Mouse (Mus musculus) thymus, postnatal 25 days (tissue): ENCODE data around the gene Fmod.

Source experiments
- DNase-seq: peaks from one replicate; pipeline ENCODE4 v3.0.0; 2022

The Fmod gene

DNA sequence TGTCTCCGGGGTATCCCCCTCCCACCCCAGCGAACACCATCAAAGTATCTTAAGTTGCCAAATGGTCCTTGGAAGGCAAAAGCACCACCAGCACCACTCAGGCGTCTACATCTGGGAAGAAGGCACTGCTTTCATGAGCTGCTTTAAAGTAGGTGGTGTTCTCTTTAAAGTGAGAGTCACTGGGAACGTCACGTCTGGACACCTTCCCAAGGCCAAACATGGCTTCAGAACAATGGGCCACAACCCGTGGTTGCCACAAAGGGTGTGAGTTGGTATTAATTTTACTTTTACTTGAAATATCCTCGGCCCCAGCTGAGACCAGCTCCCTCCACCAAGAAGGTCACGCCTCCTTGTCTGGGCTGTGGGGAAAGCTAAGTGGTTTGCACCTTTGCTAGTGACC lies 20.7 kb downstream of the Fmod start:
- no peak for DNase-seq

DNA sequence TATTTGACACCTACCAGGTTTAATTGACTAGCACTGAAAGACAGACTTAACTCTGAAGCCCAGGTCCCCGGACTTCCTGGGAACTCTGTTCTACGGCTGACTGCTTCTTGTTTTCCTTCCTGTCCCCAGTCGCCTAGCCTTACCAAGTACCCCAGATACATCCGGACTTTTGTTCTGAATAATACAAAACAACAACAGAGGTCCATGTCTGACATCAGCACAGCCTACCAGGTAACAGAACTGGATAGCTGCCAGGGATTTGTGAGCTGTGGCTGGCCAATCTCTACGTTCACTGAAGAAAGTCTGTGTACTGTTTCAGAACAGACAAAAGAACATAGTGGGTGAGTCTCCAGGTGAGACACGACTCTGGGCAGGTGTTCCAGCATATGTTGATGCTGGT lies 21.8 kb downstream of the Fmod start:
- peak; percentile 25 for DNase-seq

DNA sequence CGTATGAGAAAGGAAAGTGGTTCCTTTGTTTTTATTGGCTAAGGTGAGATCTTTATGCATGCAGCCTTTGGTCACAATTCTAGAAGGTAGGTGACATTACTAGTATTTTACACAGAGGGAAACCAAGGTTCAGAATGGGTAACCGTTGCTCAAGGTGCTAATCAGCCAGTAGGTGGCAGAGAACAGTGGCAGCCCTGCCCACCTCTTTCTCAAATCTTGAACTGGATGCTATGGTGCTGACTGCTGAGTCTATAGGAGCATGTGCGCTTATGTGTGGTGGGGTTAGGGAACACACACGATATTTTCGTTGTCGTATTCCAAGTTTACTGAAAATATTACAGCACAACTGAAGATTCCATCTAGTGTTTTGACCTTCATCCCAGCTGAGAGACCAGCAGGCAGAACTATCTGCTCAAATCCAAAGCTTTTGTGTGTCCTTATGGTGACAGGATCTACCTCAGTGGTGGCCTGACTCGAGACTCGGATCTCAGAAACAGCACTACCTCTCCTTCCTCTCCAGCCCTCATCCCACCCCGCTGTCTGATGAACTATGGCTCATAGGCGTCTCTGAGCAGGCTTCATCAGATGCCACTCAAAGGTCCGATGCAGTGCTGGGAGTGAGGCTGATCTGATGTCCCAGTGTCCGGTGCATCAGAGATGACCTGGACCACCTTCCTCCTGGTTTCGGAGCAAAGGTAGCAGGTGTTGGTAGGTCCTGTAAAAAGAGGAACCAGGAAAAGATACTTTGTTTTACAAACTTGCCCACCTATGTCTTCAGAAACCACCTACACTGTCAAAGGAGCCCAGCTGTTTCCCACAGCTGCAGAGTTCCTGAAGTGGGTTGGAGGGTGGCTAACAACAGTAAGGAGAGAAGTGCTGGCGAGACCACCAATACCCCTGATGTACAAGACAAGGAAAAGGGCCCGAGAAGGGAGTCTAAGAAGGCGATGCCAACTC lies 23.0 kb downstream of the Fmod start:
- peak; percentile 74 for DNase-seq

DNA sequence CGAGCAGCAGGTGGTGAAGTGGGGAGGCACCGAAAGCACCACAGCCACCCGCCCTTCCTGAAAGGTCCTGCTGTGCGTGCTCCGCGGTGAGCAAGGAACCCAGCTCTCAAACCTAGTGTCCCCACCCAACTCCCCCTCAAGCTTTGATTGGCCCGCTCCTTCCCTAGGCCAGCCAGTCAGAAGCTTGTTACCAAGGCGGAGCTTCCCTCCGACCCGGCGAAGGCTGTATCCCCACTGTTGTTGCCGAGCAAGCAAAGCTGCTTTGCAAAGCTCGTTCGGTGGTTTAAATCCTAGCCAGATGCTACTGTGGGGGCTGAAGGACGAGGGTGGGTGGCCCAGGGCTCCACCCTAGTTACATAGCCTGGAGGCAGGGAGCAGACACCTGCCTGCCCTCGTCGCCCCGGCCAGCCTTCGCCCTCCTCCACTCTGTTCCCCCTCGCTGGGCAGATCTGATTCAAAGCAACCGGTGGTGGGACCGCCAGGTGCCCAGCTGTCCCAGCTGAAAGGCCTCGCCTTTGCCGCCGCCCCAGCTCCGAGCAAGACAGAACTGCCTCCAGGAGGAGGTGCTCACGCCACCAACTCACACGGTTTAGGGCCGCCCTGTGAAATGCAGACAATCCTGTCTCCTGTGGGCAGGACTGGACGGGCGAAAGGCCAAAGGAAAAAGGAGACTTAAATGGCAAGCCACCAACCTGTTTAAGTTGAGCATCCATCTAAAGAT lies 24.0 kb downstream of the Fmod start:
- DNase-seq = peak; percentile 95

DNA sequence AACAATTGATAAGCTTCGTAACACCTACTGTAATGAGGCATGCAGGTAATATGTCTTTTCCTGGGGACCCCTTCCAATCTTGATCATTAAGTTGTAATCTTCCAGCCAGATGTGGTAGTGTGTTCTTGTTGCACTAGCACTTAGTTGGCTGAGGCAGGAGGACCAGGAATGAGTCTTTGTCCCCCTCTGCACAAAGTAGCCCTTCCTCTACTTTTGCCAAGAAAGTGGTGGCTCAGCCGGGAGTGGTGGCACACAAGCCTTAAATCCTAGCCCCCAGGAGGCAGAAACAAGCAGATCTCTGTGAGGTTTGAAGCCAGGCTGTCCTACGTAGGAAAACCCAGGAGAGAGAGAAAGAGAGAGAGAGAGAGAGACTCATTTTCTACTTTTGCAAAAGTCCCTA lies 24.9 kb downstream of the Fmod start:
- peak; percentile 50 for DNase-seq

DNA sequence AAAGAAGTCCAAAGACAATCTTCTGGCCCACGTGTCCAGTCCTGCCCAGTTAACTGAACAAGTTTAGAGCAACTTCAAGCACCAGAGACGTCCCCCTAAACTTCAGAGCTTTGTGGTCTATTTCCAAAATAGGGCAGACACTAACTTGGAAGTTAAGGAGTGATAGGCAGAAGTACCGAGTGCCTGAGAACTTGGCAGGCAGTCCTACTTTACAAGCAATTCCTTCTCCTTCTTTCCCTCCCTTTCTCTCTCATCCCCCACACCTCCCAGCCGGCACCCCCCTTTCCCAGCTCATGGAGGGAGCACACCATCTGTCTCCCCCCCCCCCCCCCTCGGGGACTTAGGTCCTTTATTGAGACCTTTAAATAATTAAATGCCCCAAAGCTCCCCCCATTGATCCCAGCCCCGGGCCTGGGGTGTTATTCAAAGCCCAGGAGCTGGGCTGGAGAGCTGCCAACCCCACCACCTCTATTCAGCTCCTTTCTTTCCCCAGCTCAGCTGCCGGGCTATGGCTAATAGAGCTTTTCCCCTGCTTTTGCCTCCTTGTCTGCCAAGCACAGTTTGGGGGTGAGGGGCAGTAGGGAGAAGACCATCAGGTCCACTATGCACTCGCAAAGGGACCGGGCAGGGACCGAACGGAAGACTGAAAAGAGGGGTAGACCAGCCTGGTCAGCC lies 25.5 kb downstream of the Fmod start:
- peak; percentile 35 for DNase-seq

DNA sequence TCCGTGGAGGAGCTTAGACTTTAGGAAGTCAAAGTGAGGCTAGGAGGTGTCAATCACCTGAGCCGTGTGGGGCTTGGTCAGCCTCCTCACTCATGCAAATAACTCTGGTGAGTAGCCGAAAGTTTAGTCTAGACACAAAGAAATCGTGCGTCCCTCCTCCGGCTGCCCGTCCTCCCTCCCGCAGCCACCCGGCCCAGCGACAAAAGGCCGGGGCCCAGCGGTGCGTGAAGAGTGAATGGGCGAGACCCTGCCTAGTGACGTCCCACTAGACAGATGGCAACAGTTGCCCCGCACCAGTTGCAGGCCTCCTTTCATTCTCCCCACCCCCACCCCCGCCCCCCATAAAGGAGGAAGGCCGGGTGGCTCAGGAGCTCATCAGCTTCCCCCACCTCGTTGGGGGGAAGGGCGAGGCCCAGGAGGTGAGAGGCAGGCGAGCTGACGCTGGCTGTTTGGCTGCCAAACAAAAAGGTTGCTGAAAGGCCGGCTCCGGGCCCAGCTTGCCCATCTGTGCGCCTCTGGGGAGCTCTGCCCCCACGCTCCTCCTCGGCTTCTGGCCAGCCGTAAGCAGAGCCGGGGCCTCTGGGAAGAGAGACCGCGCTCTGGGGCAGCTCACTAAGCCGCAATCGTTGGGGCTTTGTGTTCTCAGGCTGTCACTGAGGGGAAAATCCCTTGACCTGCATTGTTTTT lies 26.2 kb downstream of the Fmod start:
- peak; percentile 86 for DNase-seq

DNA sequence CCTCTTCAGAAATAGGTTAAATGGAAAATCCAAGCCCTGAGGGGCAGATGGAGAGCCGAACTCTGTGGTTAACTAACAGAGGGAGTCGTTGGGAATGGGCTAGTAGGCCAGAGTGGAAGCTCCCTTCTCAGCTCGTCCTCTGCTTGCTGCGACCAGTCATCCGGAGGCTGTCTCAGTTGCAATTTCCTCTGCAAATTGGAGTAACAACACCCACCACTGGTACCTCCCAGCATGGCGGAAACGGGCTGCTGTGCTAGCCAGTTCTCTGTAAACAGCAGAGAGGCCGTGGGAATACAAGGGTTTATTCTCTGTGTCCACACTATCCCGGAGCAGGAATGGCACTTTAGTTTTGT lies 26.7 kb downstream of the Fmod start:
- peak; percentile 85 for DNase-seq

DNA sequence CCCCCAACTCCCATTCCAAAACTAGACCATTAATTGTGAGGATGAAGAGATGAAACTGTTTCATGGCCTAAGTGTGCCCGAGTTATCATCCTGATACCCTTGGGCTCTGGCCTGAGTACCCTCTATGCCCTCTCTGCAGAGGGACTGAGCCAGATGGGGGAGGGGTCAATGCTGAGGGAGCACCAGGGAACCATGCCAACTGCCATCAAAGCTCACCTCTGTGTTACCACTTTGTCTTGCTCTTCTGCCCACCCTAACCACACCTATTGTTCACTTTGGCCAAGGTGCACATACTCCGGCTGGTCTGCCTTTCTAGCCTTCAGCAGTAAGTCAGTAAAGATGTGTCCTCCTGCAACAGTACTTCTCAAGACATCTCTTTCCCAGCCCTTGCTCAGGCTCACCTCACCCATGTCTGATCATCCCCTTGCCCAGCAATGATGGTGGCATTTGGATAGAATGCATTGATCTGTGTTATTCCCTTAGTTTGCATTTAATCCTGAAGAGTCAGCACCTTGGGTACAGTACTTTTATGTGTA lies 27.3 kb downstream of the Fmod start:
- DNase-seq = peak; percentile 50

DNA sequence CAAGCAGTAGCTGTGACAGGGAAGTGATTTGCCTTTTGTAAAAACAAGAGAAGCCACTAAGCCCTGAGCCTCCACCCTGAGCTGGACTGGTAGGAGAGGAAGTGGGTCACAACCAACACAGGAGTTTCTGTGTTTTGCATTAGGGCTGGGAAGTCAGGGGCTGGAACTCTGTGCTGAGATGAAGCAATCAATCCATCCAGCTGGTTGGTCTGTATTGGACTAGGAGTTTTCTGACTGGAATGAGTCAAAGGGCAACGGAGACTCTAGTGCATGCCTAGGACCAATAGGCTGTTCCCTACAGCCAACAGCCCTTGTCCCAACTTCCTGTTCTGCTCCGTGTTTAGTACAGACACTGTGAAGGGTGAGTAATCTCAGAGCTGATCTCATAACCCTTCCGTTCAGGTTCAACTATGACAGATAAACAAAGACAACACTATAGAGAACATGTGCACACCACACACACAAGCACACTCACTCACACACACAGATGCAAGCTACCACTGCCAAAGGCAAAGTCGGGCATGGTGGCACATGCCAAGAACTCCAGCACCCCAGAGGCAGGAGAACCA lies 28.3 kb downstream of the Fmod start:
- peak; percentile 72 for DNase-seq

DNA sequence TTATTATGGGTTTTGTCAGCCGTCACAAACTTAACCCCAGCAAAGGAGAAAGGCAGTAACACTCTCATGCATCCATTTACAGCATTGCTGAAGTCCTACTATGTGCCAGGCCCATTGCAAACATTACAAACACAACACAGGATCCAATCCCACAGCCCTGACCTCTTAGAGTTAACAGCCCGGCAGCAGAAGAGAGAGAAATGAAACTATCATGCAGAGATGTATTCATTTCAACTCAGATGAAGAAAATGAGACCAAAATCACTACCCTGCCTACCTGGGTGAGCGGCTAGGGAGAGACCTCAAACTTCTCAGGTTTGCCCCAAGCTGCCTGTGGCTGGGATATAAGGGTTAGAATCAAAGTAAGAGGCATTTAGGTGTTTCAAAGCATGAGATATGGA lies 29.5 kb downstream of the Fmod start:
- peak; percentile 44 for DNase-seq

DNA sequence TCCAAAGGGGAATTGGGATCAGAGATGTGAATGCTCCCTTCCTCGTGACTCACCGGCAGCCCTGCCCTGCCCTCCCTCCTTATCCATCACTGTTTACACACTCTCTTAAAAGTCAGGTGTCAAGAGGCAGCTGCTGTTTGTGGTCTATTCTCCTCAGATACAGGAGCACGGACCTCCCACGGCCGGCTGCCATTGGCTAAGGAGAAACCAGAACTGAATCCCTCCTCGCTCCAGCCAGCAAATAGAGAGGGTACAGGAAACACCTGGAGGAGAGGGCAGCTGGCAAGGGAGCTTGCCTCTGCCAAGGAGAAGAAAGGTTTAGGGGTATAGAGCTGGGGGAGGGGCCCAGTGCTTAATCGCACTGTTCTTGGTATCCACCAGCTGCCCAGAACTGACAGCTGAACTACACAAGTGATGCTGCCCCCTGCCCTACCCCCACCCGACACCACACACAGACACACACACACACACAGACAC lies 30.1 kb downstream of the Fmod start:
- peak; percentile 88 for DNase-seq

DNA sequence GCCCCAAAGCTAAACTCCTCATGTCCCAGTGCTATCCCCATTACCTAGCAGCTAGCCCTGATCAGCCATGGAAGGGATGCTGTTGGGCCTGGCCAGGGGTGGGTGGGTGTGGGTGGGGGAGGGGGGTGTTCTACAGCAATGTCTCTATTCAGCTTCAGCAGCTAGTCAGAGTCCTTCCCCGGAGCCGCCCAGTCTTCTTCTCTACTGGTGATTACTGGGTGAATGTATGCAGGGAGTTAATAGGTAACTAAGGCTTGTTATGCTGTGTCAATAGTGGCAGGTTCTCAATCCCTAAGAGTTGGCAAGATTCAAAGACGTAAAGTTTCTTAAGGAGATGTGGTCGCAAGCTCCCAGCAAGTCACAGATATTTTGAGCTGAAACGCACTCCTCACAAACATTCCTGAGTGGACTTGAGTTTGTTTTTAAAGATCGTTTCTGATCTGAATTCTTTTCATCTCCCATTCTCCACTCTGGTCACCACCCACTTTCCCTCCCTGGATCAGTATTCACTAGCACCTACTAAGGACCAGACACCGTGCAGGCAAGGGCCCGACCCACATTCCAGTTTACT lies 33.1 kb downstream of the Fmod start:
- no peak for DNase-seq

DNA sequence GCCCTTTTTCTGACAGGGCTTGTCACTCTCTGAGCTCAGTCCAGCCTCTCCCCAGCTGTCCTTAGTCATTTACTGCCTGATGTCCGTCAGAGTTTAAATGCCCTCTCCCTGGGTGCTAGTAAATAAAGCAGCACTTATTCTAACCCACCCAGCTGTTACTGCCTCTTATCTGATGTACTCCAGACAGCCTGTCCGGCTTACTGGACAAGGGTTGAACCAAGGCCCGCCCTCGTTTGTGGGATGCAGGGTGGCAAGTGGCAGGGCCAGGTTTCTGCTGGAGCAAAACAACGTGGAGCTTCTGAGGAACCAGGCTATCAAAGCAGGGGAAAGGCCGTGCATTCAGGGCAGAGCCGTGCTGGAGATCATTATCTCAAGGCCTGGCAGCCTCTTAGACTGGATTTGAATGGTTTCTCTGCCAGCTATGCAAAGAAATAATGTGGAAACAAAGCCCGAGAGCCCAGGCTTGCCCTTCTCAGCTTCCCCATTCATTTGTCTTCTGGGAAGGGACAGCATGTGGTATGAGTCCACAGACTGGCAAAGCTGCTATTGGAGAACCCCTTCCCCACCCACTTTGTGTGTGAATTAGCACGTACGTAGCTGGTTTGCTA lies 34.5 kb downstream of the Fmod start:
- no peak for DNase-seq

DNA sequence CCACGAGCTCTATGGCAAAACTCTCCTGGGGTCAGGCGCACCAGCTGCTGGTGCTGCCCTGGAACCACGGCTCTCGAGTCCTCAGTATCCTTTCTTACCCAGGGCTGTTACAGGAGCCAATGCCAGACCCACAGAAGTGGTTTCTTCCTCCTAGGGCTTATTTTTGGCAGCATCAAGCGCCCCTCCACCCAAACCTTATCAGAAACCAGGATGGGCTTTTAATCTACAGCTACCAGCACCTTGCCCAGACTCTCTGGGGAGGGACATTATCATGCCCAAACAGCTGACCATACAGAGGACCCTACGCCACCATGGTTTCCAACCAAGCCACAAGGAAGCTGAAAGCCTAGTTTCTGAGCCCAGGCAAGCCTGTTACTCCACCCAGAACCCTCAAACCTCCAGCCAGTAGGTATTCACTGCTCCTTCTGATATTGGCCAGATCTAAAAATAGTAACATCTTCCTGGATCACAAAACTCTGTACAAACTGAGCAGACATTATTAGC lies 36.1 kb downstream of the Fmod start:
- no peak for DNase-seq

DNA sequence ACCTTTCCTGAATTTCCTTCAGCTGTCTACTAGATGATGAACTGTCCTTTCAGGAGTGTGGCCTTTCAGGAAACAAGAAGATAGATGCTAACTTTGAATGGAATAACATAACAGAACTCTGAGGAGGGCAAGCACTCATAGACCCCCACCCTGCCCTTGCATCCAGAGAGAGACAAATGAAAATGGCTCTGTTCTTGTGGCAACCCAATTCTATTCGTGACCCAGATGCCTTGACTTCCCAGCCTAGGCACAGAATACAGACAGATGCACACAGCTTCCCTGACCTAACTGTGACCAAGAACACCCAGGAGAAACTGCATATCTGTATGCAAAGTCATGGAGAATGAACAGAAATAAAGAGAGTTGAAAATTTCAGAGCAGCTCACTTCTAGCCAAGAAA lies 36.6 kb downstream of the Fmod start:
- no peak for DNase-seq

DNA sequence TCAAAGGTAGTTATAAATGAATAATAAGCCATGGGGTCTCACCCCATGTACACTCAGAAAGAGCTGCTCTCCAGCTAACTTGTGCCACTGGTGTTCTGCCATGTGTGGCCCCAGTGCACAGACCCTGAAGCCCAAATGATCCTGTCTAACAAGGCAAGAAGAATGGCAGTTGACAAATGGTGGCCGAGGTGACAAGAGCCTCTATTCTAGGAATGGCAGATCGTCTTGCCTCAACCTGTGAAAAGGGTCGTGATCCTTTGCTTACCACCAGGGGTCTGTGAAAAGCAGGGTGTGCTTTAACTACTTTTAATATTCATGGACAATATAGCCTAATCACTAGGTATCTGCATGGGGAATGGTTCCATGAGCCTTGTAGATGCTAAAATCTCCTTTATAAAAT lies 37.1 kb downstream of the Fmod start:
- no peak for DNase-seq

DNA sequence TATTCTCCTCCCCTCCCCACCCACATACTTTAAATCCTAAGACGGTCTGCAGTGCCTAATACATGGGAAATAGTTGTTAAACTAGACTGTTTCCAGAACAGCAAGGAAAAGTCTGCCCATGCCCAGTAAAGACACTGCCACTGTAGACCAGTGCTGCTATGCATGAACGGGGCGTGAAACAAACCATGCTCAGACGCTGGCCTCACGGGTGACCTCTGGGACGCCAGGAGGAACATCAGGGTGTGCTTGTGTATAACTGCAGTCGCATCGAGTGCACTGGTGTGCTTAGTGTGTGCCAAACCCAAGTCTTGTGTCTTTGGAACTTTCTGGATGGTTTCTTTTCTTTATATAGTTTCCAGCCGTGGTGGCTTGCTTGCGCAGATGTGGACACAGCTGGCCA lies 37.6 kb downstream of the Fmod start:
- DNase-seq = no peak

DNA sequence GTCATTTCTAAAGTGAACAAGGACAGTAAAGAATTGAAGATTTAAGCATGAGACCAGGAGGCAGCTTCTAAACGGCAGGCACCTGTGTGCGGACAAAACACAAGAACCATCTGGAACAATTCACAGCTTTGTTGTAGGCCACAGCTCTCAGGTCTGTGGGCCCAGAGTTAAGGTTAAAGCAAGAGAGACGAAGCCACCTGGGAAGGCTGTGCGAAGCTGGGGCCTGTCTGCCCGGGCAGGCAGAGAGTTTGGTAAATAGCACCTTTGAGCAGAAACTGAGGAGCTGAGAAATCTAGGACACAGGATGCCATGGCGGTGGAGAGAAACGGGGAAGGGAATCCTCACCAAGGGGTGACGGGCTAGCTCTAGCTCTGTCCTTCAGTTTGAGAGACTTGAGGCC lies 38.5 kb downstream of the Fmod start:
- peak; percentile 63 for DNase-seq

DNA sequence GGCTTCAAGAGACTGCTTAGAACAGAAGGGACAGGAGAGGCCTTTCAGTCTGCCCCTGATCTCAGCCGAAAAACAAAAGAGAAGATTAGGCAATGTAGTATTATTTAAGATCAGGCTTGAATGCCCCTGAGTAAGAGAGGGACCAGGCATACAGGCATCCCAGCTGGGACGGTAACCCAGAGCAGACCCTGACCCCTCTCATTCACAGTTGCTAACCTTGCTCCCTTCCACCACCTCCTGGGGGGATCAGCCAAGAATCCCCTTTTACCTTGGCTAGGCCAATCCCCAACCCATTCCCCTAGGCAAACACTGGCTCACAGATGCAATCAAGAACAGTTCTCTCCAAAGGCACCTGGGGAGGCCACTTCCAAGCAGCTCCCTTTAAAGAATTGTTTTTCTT lies 39.7 kb downstream of the Fmod start:
- no peak for DNase-seq

DNA sequence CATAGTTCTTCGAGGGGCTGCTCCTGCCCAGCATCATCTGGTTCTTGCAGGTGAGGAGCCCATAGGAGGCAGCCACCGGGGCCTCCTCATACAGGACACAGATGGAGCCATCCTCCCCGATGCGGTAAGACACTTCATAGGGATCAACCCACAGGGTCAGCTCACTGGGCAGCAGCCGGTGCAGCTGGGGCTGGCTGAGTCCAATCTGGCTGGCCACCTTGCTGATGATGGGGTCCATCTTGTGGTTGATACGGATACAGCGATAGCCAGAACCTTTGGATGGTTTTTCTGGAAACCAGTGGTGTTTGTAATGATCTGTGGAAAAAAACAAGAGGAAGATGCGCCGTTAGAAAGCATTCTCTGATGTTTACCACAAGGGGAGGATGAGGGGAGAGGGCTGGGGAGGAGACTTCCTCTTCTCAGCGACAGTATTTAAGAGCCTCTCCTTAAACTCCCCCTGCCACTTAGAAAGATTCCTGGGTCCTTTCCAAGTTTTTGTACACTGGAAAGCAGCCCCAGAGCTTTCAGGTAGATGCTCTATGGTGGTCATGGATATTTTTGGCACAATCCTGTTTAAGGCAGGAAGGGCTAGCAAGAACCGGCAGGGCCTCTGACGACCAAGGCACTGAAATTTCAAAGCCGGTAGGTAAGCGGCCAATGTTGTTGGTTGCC lies 40.5 kb downstream of the Fmod start:
- DNase-seq = peak; percentile 75
